Mouse (Mus musculus) MEL (cell line): Measurements from ENCODE around the gene Ciart.

ENCODE experiments used
- CTCF ChIP-seq, 3 experiments: IDR thresholded peaks in 2 of 3; conservative IDR thresholded peaks in 1 of 3; 2 replicates each; pipeline ENCODE4 v1.5.1; 2011 to 2012; ENCODE audit warnings: low read length in 3 of 3, low read depth in 2 of 3, mild to moderate bottlenecking in 2 of 3, improper control_type of control experiment in 1 of 3, inconsistent platforms in 1 of 3, mixed read lengths in 1 of 3, moderate library complexity in 1 of 3; ENCODE audit not compliant: control insufficient read depth in 1 of 3, insufficient read depth in 1 of 3, poor library complexity in 1 of 3, severe bottlenecking in 1 of 3
- ELF1 ChIP-seq: IDR thresholded peaks from 2 replicates; pipeline ENCODE4 v1.6.1; 2014; ENCODE audit warnings: low read depth, mild to moderate bottlenecking, inconsistent platforms, low read length, improper control_type of control experiment, moderate library complexity
- EP300 ChIP-seq, 2 experiments: IDR thresholded peaks; 2 replicates each; pipeline ENCODE4 v1.6.1; 2011; ENCODE audit warnings: improper control_type of control experiment in 2 of 2, low read length in 2 of 2, low read depth in 1 of 2, mild to moderate bottlenecking in 1 of 2
- JUND ChIP-seq: IDR thresholded peaks from 2 replicates; pipeline ENCODE4 v1.6.1; 2011; ENCODE audit warnings: low read depth, mild to moderate bottlenecking, improper control_type of control experiment, low read length
- MAX ChIP-seq: IDR thresholded peaks from 2 replicates; pipeline ENCODE4 v1.6.1; 2011; ENCODE audit warnings: low read length, improper control_type of control experiment
- MYB ChIP-seq: IDR thresholded peaks from 2 replicates; pipeline ENCODE4 v1.6.1; 2011; ENCODE audit warnings: mild to moderate bottlenecking, low read depth, low read length, improper control_type of control experiment
- TBP ChIP-seq: IDR thresholded peaks from 2 replicates; pipeline ENCODE4 v1.8.0; 2011; ENCODE audit warnings: low read depth, low read length, improper control_type of control experiment
- UBTF ChIP-seq: IDR thresholded peaks from 2 replicates; pipeline ENCODE4 v1.6.1; 2012; ENCODE audit warnings: low read depth, mild to moderate bottlenecking, inconsistent platforms, low read length, improper control_type of control experiment, moderate library complexity, borderline replicate concordance; ENCODE audit not compliant: insufficient read depth
- ZMIZ1 ChIP-seq: IDR thresholded peaks from 2 replicates; pipeline ENCODE4 v1.6.1; 2012; ENCODE audit warnings: low read depth, mild to moderate bottlenecking, inconsistent platforms, low read length, improper control_type of control experiment, moderate library complexity

DNA sequence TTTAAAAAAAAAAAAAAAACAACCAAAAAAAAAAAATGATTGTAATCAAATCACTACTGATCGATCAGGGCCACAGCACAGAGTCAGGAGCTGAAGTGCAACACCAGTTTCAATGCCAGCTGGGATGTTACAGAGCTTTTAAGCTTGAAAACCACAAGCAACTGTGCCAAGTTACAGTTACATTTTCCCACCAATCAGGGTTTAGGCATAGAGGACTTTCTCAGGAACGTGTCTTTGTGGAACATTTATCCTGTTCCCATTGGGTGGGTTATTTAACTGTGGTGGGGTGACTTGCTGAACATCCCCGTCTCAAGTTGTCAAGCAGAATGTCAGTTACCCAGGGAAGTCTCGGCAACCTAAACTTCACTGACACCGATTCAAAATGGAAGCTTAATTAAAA lies 43.0 kb upstream of the Ciart start:
- no peak for TF ChIP-seq ELF1
- no peak for TF ChIP-seq ZMIZ1
- no peak for TF ChIP-seq UBTF
- TF ChIP-seq CTCF (IDR thresholded peaks at IDR 0.05 in 2 of 3, conservative IDR thresholded peaks at IDR 0.05 in 1 of 3; ENCODE audit: control insufficient read depth in 1 of 3, insufficient read depth in 1 of 3, low read depth in 2 of 3, low read length in 3 of 3, poor library complexity in 1 of 3, severe bottlenecking in 1 of 3), result no peak
- no peak for TF ChIP-seq TBP
- peak; percentile 35; the same call in 1 of the 2 replicates for TF ChIP-seq MYB
- no peak for TF ChIP-seq EP300 (IDR thresholded peaks at IDR 0.05; ENCODE audit: low read depth in 1 of 2, low read length in 2 of 2)
- no peak for TF ChIP-seq JUND
- no peak for TF ChIP-seq MAX
